31 mouse cellular contexts compared by ENCODE assay signal in genomic region chr4:127969101-127969500, GRCm38 (mm10). TPM values are rescaled to one million over a fixed set of nuclear protein-coding genes. Genes with fewer than 3 reads are reported as not detected.
DNase-seq lines count a peak whose midpoint lies in the region; ATAC-seq and TF ChIP-seq lines count a peak whose summit lies in the region.
"Had no signal": no experiment of that assay in that cellular context is flagged by ENCODE, and none has a peak within 500 bp of the region (broad histone marks: within the 10 kb centered on the region; RNA-seq: fewer than 3 reads in every experiment).

No protein-coding gene starts in this region.

- 13% methylated on average over 7 of the region's 7 CpGs for WGBS in hindbrain, postnatal 0 days
- WGBS in hindbrain, embryonic 12.5 days = 18% methylated on average over 7 of the region's 7 CpGs
- 13% methylated on average over 7 of the region's 7 CpGs for WGBS in forebrain, embryonic 13.5 days
- WGBS in intestine, embryonic 15.5 days = 15% methylated on average over 7 of the region's 7 CpGs

- peaks cover 6% of the 10 kb centered on the region; the same call in 1 of the 2 replicates for H3K27me3 ChIP-seq in hindbrain, postnatal 0 days (ENCODE audit: insufficient read depth, low read length)
- H3K27me3 ChIP-seq in hindbrain, embryonic 12.5 days = peaks cover 43% of the 10 kb centered on the region
- H3K27me3 ChIP-seq in forebrain, embryonic 13.5 days = peaks cover 41% of the 10 kb centered on the region
- H3K27me3 ChIP-seq in intestine, embryonic 15.5 days (replicated peaks) = peaks cover 39% of the 10 kb centered on the region

- H3K9ac ChIP-seq in hindbrain, postnatal 0 days (replicated peaks; ENCODE audit: low read length) = no peak overlapping the region
- no peak overlapping the region for H3K9ac ChIP-seq in hindbrain, embryonic 12.5 days
- no peak overlapping the region for H3K9ac ChIP-seq in forebrain, embryonic 13.5 days
- no peak overlapping the region for H3K9ac ChIP-seq in intestine, embryonic 15.5 days
- H3K9ac ChIP-seq: embryonic facial prominence, embryonic 15.5 days; heart, embryonic 15.5 days; hindbrain, embryonic 15.5 days; limb, embryonic 13.5 days; liver, embryonic 12.5 days; neural tube, embryonic 15.5 days had no signal

- H3K36me3 ChIP-seq in hindbrain, postnatal 0 days (ENCODE audit: insufficient read depth, low read length) = no peaks in the 10 kb centered on the region
- no peaks in the 10 kb centered on the region for H3K36me3 ChIP-seq in hindbrain, embryonic 12.5 days
- no peaks in the 10 kb centered on the region for H3K36me3 ChIP-seq in forebrain, embryonic 13.5 days (ENCODE audit: poor library complexity, severe bottlenecking)
- no peaks in the 10 kb centered on the region for H3K36me3 ChIP-seq in intestine, embryonic 15.5 days
- H3K36me3 ChIP-seq: embryonic facial prominence, embryonic 15.5 days; heart, embryonic 15.5 days; hindbrain, embryonic 15.5 days; limb, embryonic 13.5 days; liver, embryonic 12.5 days; neural tube, embryonic 15.5 days had no signal

- no peak for ATAC-seq in hindbrain, postnatal 0 days
- ATAC-seq in hindbrain, embryonic 12.5 days (ENCODE audit: low FRiP score) = no peak
- ATAC-seq in forebrain, embryonic 13.5 days = no peak
- no peak for ATAC-seq in intestine, embryonic 15.5 days
- ATAC-seq: intestine, embryonic 16.5 days; liver, embryonic 12.5 days had no signal

- no peak for TF ChIP-seq CTCF in hindbrain, postnatal 0 days (IDR thresholded peaks at IDR 0.05; ENCODE audit: low read depth)

- DNase-seq in hindbrain, postnatal 0 days (ENCODE audit: low spot score) = peak; percentile 56
- DNase-seq in brain, adult 2 months (ENCODE audit: low read depth, low spot score) = peak; percentile 90
- peak; percentile 81 to 91 for DNase-seq in cerebellum, adult 18-20 months
- peak; percentile 76 to 92 for DNase-seq in cerebellum, postnatal 14 days
- DNase-seq: adrenal gland, postnatal 14 days; gastrocnemius, postnatal 36 days; heart, postnatal 4 days; kidney, adult 9 months; kidney, postnatal 14 days; lung, adult 18-20 months; lung, postnatal 14 days; right cerebral cortex, adult 18-20 months; right cerebral cortex, postnatal 4 days; thymus, adult 18-20 months; thymus, postnatal 36 days had no signal

- H3K4me2 ChIP-seq in hindbrain, postnatal 0 days (ENCODE audit: low read depth, low read length) = no peak overlapping the region
- no peak overlapping the region for H3K4me2 ChIP-seq in hindbrain, embryonic 12.5 days (replicated peaks)
- no peak overlapping the region for H3K4me2 ChIP-seq in forebrain, embryonic 13.5 days
- no peak overlapping the region for H3K4me2 ChIP-seq in intestine, embryonic 15.5 days (replicated peaks)
- H3K4me2 ChIP-seq: embryonic facial prominence, embryonic 15.5 days; heart, embryonic 15.5 days; hindbrain, embryonic 15.5 days; limb, embryonic 13.5 days; liver, embryonic 12.5 days; neural tube, embryonic 15.5 days had no signal

- H3K9me3 ChIP-seq in hindbrain, postnatal 0 days (ENCODE audit: low read length) = no peaks in the 10 kb centered on the region
- no peaks in the 10 kb centered on the region for H3K9me3 ChIP-seq in hindbrain, embryonic 12.5 days (replicated peaks)
- H3K9me3 ChIP-seq in forebrain, embryonic 13.5 days (replicated peaks) = no peaks in the 10 kb centered on the region
- no peaks in the 10 kb centered on the region for H3K9me3 ChIP-seq in intestine, embryonic 15.5 days
- H3K9me3 ChIP-seq: embryonic facial prominence, embryonic 15.5 days; heart, embryonic 15.5 days; hindbrain, embryonic 15.5 days; limb, embryonic 13.5 days; liver, embryonic 12.5 days; neural tube, embryonic 15.5 days had no signal

- H3K4me3 ChIP-seq in hindbrain, postnatal 0 days (ENCODE audit: low read length) = no peak overlapping the region
- no peak overlapping the region for H3K4me3 ChIP-seq in hindbrain, embryonic 12.5 days
- H3K4me3 ChIP-seq in forebrain, embryonic 13.5 days = no peak overlapping the region
- H3K4me3 ChIP-seq in intestine, embryonic 15.5 days (replicated peaks) = no peak overlapping the region
- H3K4me3 ChIP-seq: embryonic facial prominence, embryonic 15.5 days; heart, embryonic 15.5 days; hindbrain, embryonic 15.5 days; layer of hippocampus, adult 2 months; limb, embryonic 13.5 days; liver, embryonic 12.5 days; neural tube, embryonic 15.5 days had no signal

- no peak overlapping the region for H3K27ac ChIP-seq in hindbrain, postnatal 0 days
- no peak overlapping the region for H3K27ac ChIP-seq in hindbrain, embryonic 12.5 days
- no peak overlapping the region for H3K27ac ChIP-seq in forebrain, embryonic 13.5 days
- H3K27ac ChIP-seq in intestine, embryonic 15.5 days = no peak overlapping the region
- H3K27ac ChIP-seq: embryonic facial prominence, embryonic 15.5 days; heart, embryonic 15.5 days; hindbrain, embryonic 15.5 days; layer of hippocampus, adult 2 months; limb, embryonic 13.5 days; liver, embryonic 12.5 days; neural tube, embryonic 15.5 days had no signal

- H3K4me1 ChIP-seq in hindbrain, postnatal 0 days (ENCODE audit: insufficient read depth, low read length) = peaks cover 9% of the 10 kb centered on the region; the same call in 1 of the 2 replicates
- H3K4me1 ChIP-seq in hindbrain, embryonic 12.5 days = peaks cover 10% of the 10 kb centered on the region
- peaks cover 14% of the 10 kb centered on the region for H3K4me1 ChIP-seq in forebrain, embryonic 13.5 days
- H3K4me1 ChIP-seq in intestine, embryonic 15.5 days (replicated peaks) = no peaks in the 10 kb centered on the region
- H3K4me1 ChIP-seq: embryonic facial prominence, embryonic 15.5 days; heart, embryonic 15.5 days; limb, embryonic 13.5 days; liver, embryonic 12.5 days had no signal

RNA-seq across cellular contexts. Expression of gene CK137956, which starts 1.6 kb away (rescaled TPM):
- total RNA-seq in hindbrain, postnatal 0 days (2014; rRNA removed) = 3.0 and 3.8 TPM in 2 replicates
- polyA plus RNA-seq in hindbrain, postnatal 0 days (2015; fragmentation: Nextera tagmentation; extraction: Ambion mirVana) = 2.0 and 2.4 TPM in 2 replicates
- polyA plus RNA-seq in hindbrain, embryonic 12.5 days (2016; fragmentation: Nextera tagmentation; extraction: Ambion mirVana) = 0.53 and 0.55 TPM in 2 replicates
- polyA plus RNA-seq in forebrain, embryonic 13.5 days (2015; fragmentation: Nextera tagmentation; extraction: Ambion mirVana) = 0.29 and 0.39 TPM in 2 replicates
- polyA plus RNA-seq in intestine, embryonic 15.5 days (2015; fragmentation: Nextera tagmentation; extraction: Ambion mirVana) = not detected in 2 replicates
- total RNA-seq: adrenal gland, postnatal 14 days; common myeloid progenitor, adult 5-6 weeks; gastrocnemius, adult 18-20 months; gastrocnemius, postnatal 36 days; heart, adult 8-10 months; heart, postnatal 4 days; megakaryocyte, adult 5-6 weeks had no signal
- polyA plus RNA-seq: embryonic facial prominence, embryonic 15.5 days; heart, embryonic 15.5 days; intestine, embryonic 16.5 days; limb, embryonic 13.5 days; liver, embryonic 12.5 days; stomach, embryonic 14.5 days had no signal

RNA-seq across cellular contexts. Expression of gene Csmd2, which starts 18.6 kb away (rescaled TPM):
- total RNA-seq in hindbrain, postnatal 0 days (2014; rRNA removed) = 41.3 and 52.8 TPM in 2 replicates
- 8.2 and 8.4 TPM in 2 replicates for polyA plus RNA-seq in hindbrain, postnatal 0 days (2015; fragmentation: Nextera tagmentation; extraction: Ambion mirVana)
- polyA plus RNA-seq in hindbrain, embryonic 12.5 days (2016; fragmentation: Nextera tagmentation; extraction: Ambion mirVana) = 4.9 and 5.4 TPM in 2 replicates
- polyA plus RNA-seq in forebrain, embryonic 13.5 days (2015; fragmentation: Nextera tagmentation; extraction: Ambion mirVana) = 4.5 and 5.1 TPM in 2 replicates
- 0.15 and 0.27 TPM in 2 replicates for polyA plus RNA-seq in intestine, embryonic 15.5 days (2015; fragmentation: Nextera tagmentation; extraction: Ambion mirVana)
- total RNA-seq: common myeloid progenitor, adult 5-6 weeks; gastrocnemius, adult 18-20 months; gastrocnemius, postnatal 36 days; megakaryocyte, adult 5-6 weeks had no signal
